Mouse (Mus musculus): ENCODE measurements around the gene Wbp1l. TPM values are rescaled to one million over a fixed set of nuclear protein-coding genes. Genes with fewer than 3 reads are reported as not detected.

Wbp1l gene
- polyA plus RNA-seq, 1 experiment from 2014 or later = 51.6 TPM

GRCm38 (mm10) chr19:46662214-46662613, 63.3 kb downstream of the Wbp1l start:
- ATAC-seq (replicated peaks; ENCODE audit: insufficient number of reproducible peaks, insufficient read depth, low FRiP score, low read depth) = no peak
- no peak overlapping the region for H3K27ac ChIP-seq
- H3K9me3 ChIP-seq (replicated peaks) = no peaks in the 10 kb centered on the region
- H3K27me3 ChIP-seq = no peaks in the 10 kb centered on the region
- no peak overlapping the region for H3K4me2 ChIP-seq
- H3K4me1 ChIP-seq (replicated peaks) = peaks cover 10% of the 10 kb centered on the region
- no peak overlapping the region for H3K4me3 ChIP-seq
- H3K9ac ChIP-seq = no peak overlapping the region
- H3K36me3 ChIP-seq = peaks cover 8% of the 10 kb centered on the region
- 72% methylated on average over 8 of the region's 8 CpGs for WGBS

- H3K27me3 ChIP-seq = no peaks in the 10 kb centered on the region
- H3K4me1 ChIP-seq (replicated peaks) = peaks cover 10% of the 10 kb centered on the region
- H3K4me3 ChIP-seq = no peak overlapping the region
- no peaks in the 10 kb centered on the region for H3K9me3 ChIP-seq (replicated peaks)
- H3K36me3 ChIP-seq = peaks cover 3% of the 10 kb centered on the region; the same call in 1 of the 2 replicates
- no peak overlapping the region for H3K9ac ChIP-seq
- ATAC-seq (replicated peaks; ENCODE audit: insufficient number of reproducible peaks, insufficient read depth, low FRiP score, low read depth) = no peak
- H3K4me2 ChIP-seq = no peak overlapping the region
- WGBS = 72% methylated on average over 6 of the region's 6 CpGs
- no peak overlapping the region for H3K27ac ChIP-seq
Observed at GRCm38 (mm10) chr19:46662784-46663183, 63.9 kb downstream of the Wbp1l start.

- H3K4me2 ChIP-seq = no peak overlapping the region
- no peaks in the 10 kb centered on the region for H3K36me3 ChIP-seq
- H3K27me3 ChIP-seq = peaks cover 5% of the 10 kb centered on the region; the same call in 1 of the 2 replicates
- H3K9ac ChIP-seq = no peak overlapping the region
- H3K9me3 ChIP-seq (replicated peaks) = no peaks in the 10 kb centered on the region
- WGBS = 59% methylated on average over 7 of the region's 7 CpGs
- peaks cover 10% of the 10 kb centered on the region for H3K4me1 ChIP-seq (replicated peaks)
- no peak overlapping the region for H3K27ac ChIP-seq
- no peak for ATAC-seq (replicated peaks; ENCODE audit: insufficient number of reproducible peaks, insufficient read depth, low FRiP score, low read depth)
- H3K4me3 ChIP-seq = no peak overlapping the region
Observed at GRCm38 (mm10) chr19:46665474-46665873, 66.6 kb downstream of the Wbp1l start.

GRCm38 (mm10) chr19:46667300-46667699, 68.4 kb downstream of the Wbp1l start:
- WGBS = 56% methylated on average over 11 of the region's 11 CpGs
- Histone ChIP-seq H3K36me3 (no peaks in the 10 kb centered on the region), H3K4me1 (replicated peaks) (peaks cover 6% of the 10 kb centered on the region), H3K9me3 (replicated peaks) (no peaks in the 10 kb centered on the region), H3K27me3 (peaks cover 8% of the 10 kb centered on the region; the same call in 1 of the 2 replicates), H3K4me2 (no peak overlapping the region), H3K27ac (no peak overlapping the region), H3K4me3 (no peak overlapping the region), H3K9ac (no peak overlapping the region)
- no peak for ATAC-seq (replicated peaks; ENCODE audit: insufficient number of reproducible peaks, insufficient read depth, low FRiP score, low read depth)

- ATAC-seq (replicated peaks; ENCODE audit: insufficient number of reproducible peaks, insufficient read depth, low FRiP score, low read depth) = no peak
- H3K4me1 ChIP-seq (replicated peaks) = peaks cover 7% of the 10 kb centered on the region; the same call in 1 of the 2 replicates
- H3K4me2 ChIP-seq = no peak overlapping the region
- H3K27ac ChIP-seq = no peak overlapping the region
- H3K36me3 ChIP-seq = no peaks in the 10 kb centered on the region
- no peak overlapping the region for H3K4me3 ChIP-seq
- peaks cover 8% of the 10 kb centered on the region; the same call in 1 of the 2 replicates for H3K27me3 ChIP-seq
- no peaks in the 10 kb centered on the region for H3K9me3 ChIP-seq (replicated peaks)
- WGBS = 78% methylated on average over 10 of the region's 10 CpGs
- H3K9ac ChIP-seq = no peak overlapping the region
Observed at GRCm38 (mm10) chr19:46668263-46668662, 69.4 kb downstream of the Wbp1l start.

GRCm38 (mm10) chr19:46669802-46670201, 70.9 kb downstream of the Wbp1l start:
- WGBS = 35% methylated on average over 5 of the region's 5 CpGs
- H3K27ac ChIP-seq = no peak overlapping the region
- no peak overlapping the region for H3K4me3 ChIP-seq
- no peaks in the 10 kb centered on the region for H3K9me3 ChIP-seq (replicated peaks)
- peaks cover 7% of the 10 kb centered on the region; the same call in 1 of the 2 replicates for H3K4me1 ChIP-seq (replicated peaks)
- H3K9ac ChIP-seq = no peak overlapping the region
- H3K36me3 ChIP-seq = no peaks in the 10 kb centered on the region
- H3K27me3 ChIP-seq = peaks cover 8% of the 10 kb centered on the region; the same call in 1 of the 2 replicates
- ATAC-seq (replicated peaks; ENCODE audit: insufficient number of reproducible peaks, insufficient read depth, low FRiP score, low read depth) = no peak
- H3K4me2 ChIP-seq = no peak overlapping the region

GRCm38 (mm10) chr19:46670691-46671090, 71.8 kb downstream of the Wbp1l start:
- H3K9ac ChIP-seq = no peak overlapping the region
- H3K36me3 ChIP-seq = no peaks in the 10 kb centered on the region
- H3K4me2 ChIP-seq = no peak overlapping the region
- ATAC-seq (replicated peaks; ENCODE audit: insufficient number of reproducible peaks, insufficient read depth, low FRiP score, low read depth) = peak; percentile 78; the same call in 1 of the 2 replicates
- H3K4me3 ChIP-seq = no peak overlapping the region
- no peak overlapping the region for H3K27ac ChIP-seq
- peaks cover 8% of the 10 kb centered on the region; the same call in 1 of the 2 replicates for H3K27me3 ChIP-seq
- H3K9me3 ChIP-seq (replicated peaks) = no peaks in the 10 kb centered on the region
- WGBS = 17% methylated on average over 13 of the region's 13 CpGs
- H3K4me1 ChIP-seq (replicated peaks) = peaks cover 7% of the 10 kb centered on the region; the same call in 1 of the 2 replicates

- Histone ChIP-seq H3K27ac (no peak within 1 kb of the TSS), H3K9ac (no peak within 1 kb of the TSS), H3K36me3 (no peaks in the 10 kb centered on the region), H3K4me1 (replicated peaks) (0 out of 2 replicates have a peak, but pooled peaks cover 7% of the 10 kb centered on the region), H3K27me3 (peaks cover 8% of the 10 kb centered on the region; the same call in 1 of the 2 replicates), H3K9me3 (replicated peaks) (no peaks in the 10 kb centered on the region), H3K4me2 (no peak within 1 kb of the TSS), H3K4me3 (no peak within 1 kb of the TSS)
- 33% methylated on average over 5 of the region's 5 CpGs for WGBS
- ATAC-seq (replicated peaks; ENCODE audit: insufficient number of reproducible peaks, insufficient read depth, low FRiP score, low read depth) = no peak
Observed at GRCm38 (mm10) chr19:46672766-46673418, 74.0 kb downstream of the Wbp1l start, which contains the start of gene Cyp17a1. Cyp17a1 (minus strand) TSS chr19:46673172.

GRCm38 (mm10) chr19:46675641-46676040, 76.8 kb downstream of the Wbp1l start:
- H3K27ac ChIP-seq = no peak overlapping the region
- H3K9ac ChIP-seq = no peak overlapping the region
- H3K4me3 ChIP-seq = no peak overlapping the region
- H3K4me2 ChIP-seq = no peak overlapping the region
- H3K36me3 ChIP-seq = no peaks in the 10 kb centered on the region
- H3K4me1 ChIP-seq (replicated peaks) = peaks cover 16% of the 10 kb centered on the region
- 0 out of 2 replicates have a peak, but pooled peaks cover 3% of the 10 kb centered on the region for H3K27me3 ChIP-seq
- no peak for ATAC-seq (replicated peaks; ENCODE audit: insufficient number of reproducible peaks, insufficient read depth, low FRiP score, low read depth)
- WGBS = 82% methylated on average over 3 of the region's 3 CpGs
- H3K9me3 ChIP-seq (replicated peaks) = no peaks in the 10 kb centered on the region

- no peak overlapping the region for H3K4me3 ChIP-seq
- WGBS = 42% methylated on average over 12 of the region's 12 CpGs
- no peaks in the 10 kb centered on the region for H3K36me3 ChIP-seq
- H3K9ac ChIP-seq = no peak overlapping the region
- H3K27ac ChIP-seq = no peak overlapping the region
- H3K4me2 ChIP-seq = no peak overlapping the region
- peaks cover 9% of the 10 kb centered on the region for H3K4me1 ChIP-seq (replicated peaks)
- H3K9me3 ChIP-seq (replicated peaks) = no peaks in the 10 kb centered on the region
- ATAC-seq (replicated peaks; ENCODE audit: insufficient number of reproducible peaks, insufficient read depth, low FRiP score, low read depth) = peak; percentile 47; the same call in 1 of the 2 replicates
- H3K27me3 ChIP-seq = no peaks in the 10 kb centered on the region
Observed at GRCm38 (mm10) chr19:46679720-46680383, 81.0 kb downstream of the Wbp1l start.

- peak within 1 kb of the TSS; percentile 86 for H3K27ac ChIP-seq
- ATAC-seq (replicated peaks; ENCODE audit: insufficient number of reproducible peaks, insufficient read depth, low FRiP score, low read depth) = peak; percentile 91
- WGBS = 2% methylated on average over 44 of the region's 44 CpGs
- H3K4me1 ChIP-seq (replicated peaks) = peaks cover 10% of the 10 kb centered on the region
- no peaks in the 10 kb centered on the region for H3K9me3 ChIP-seq (replicated peaks)
- no peaks in the 10 kb centered on the region for H3K27me3 ChIP-seq
- peak within 1 kb of the TSS; percentile 96 for H3K9ac ChIP-seq
- peak within 1 kb of the TSS; percentile 76 for H3K4me2 ChIP-seq
- H3K4me3 ChIP-seq = peak within 1 kb of the TSS; percentile 96
- H3K36me3 ChIP-seq = 0 out of 2 replicates have a peak, but pooled peaks cover 3% of the 10 kb centered on the region
Observed at GRCm38 (mm10) chr19:46689460-46690372, 90.8 kb downstream of the Wbp1l start, which contains the start of gene Borcs7. Borcs7 (plus strand) TSS chr19:46689906.

All from heart, embryonic 15.5 days (tissue).